Mouse (Mus musculus) bone marrow macrophage, adult 2 months (primary cell): ENCODE measurements at regions not wholly inside any gene's neighbourhood (a gene's known extent, or its start where the extent isn't known, plus 50 kb on each side); places are given as distances from the start of the nearest gene placed in this dataset.

Experiments used
- CTCF ChIP-seq: IDR thresholded peaks from 2 replicates; pipeline ENCODE4 v1.5.1; 2012; ENCODE audit warnings: low read depth, mild to moderate bottlenecking, low read length, moderate library complexity
- POLR2A ChIP-seq: IDR thresholded peaks from 2 replicates; pipeline ENCODE4 v1.6.1; 2012; ENCODE audit warnings: mild to moderate bottlenecking, low read depth, low read length, borderline replicate concordance

DNA sequence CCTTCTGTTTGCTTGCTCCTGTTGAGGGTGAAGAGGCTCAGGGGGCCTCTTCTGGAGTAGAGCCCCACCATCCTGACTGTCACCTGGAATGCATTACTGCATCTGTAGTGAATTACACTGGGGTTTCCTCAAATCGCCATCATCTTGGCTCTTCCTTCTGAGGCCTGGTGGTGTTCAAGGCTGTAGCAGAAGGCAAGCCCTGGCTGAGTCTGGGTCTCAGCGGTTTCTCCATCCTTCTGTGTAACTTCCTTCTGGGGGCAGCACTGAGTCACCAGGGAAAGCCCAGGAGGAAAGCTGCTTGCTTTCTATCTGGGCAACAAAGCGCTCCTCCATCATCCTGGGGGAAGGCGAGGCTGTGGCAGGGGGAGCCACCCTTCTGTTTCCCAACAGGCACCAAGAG lies 82.2 kb downstream of the Syf2 start:
- TF ChIP-seq POLR2A (no peak), CTCF (no peak)
